Mouse (Mus musculus): ENCODE data around the gene Bcl6. TPM values are rescaled to one million over a fixed set of nuclear protein-coding genes. Genes with fewer than 3 reads are reported as not detected.

Gene Bcl6
- total RNA-seq, 2 experiments from 2014 or later: 55.3 to 66.4 TPM

- no peak for DNase-seq
These were observed 15.8 kb downstream of the Bcl6 start for GRCm38 (mm10) chr16:23972901-23973300.

GRCm38 (mm10) chr16:23972126-23972740, 16.4 kb downstream of the Bcl6 start:
- DNase-seq: no peak

- no peak for DNase-seq
These were observed 18.7 kb downstream of the Bcl6 start for GRCm38 (mm10) chr16:23969919-23970318.

- DNase-seq: no peak
These were observed 19.8 kb downstream of the Bcl6 start for GRCm38 (mm10) chr16:23968888-23969287.

- no peak for DNase-seq
These were observed 21.4 kb downstream of the Bcl6 start for GRCm38 (mm10) chr16:23967301-23967700.

GRCm38 (mm10) chr16:23966066-23966465, 22.6 kb downstream of the Bcl6 start:
- DNase-seq: no peak

GRCm38 (mm10) chr16:23964706-23965367, 23.8 kb downstream of the Bcl6 start:
- DNase-seq: no peak

GRCm38 (mm10) chr16:23963896-23964668, 24.6 kb downstream of the Bcl6 start:
- DNase-seq: no peak

- DNase-seq: no peak
These were observed 26.3 kb downstream of the Bcl6 start for GRCm38 (mm10) chr16:23962401-23962800.

GRCm38 (mm10) chr16:23958938-23959337, 29.7 kb downstream of the Bcl6 start:
- DNase-seq: no peak

- DNase-seq: no peak
These were observed 34.7 kb downstream of the Bcl6 start for GRCm38 (mm10) chr16:23953959-23954260.

GRCm38 (mm10) chr16:23953189-23953958, 35.3 kb downstream of the Bcl6 start:
- no peak for DNase-seq

- no peak for DNase-seq
These were observed 36.4 kb downstream of the Bcl6 start for GRCm38 (mm10) chr16:23952101-23952727.

GRCm38 (mm10) chr16:23947654-23948053, 41.0 kb downstream of the Bcl6 start:
- no peak for DNase-seq

- no peak for DNase-seq
These were observed 43.9 kb downstream of the Bcl6 start for GRCm38 (mm10) chr16:23944801-23945200.

- DNase-seq: no peak
These were observed 54.3 kb downstream of the Bcl6 start for GRCm38 (mm10) chr16:23934397-23934796.

- no peak for DNase-seq
These were observed 56.4 kb downstream of the Bcl6 start, which contains the start of gene Rtp2 for GRCm38 (mm10) chr16:23932294-23932693. Gene Rtp2 (minus strand): TSS chr16:23932394.

- no peak for DNase-seq
These were observed 57.4 kb downstream of the Bcl6 start for GRCm38 (mm10) chr16:23931275-23931674.

GRCm38 (mm10) chr16:23930426-23931073, 58.1 kb downstream of the Bcl6 start:
- no peak for DNase-seq

- DNase-seq: no peak
These were observed 61.1 kb downstream of the Bcl6 start for GRCm38 (mm10) chr16:23927301-23928114.

- no peak for DNase-seq
These were observed 65.7 kb downstream of the Bcl6 start for GRCm38 (mm10) chr16:23922906-23923305.

All from layer of hippocampus, postnatal 36 days (tissue).